ENCODE assay signal across 9 mouse cellular contexts in the genomic region with DNA sequence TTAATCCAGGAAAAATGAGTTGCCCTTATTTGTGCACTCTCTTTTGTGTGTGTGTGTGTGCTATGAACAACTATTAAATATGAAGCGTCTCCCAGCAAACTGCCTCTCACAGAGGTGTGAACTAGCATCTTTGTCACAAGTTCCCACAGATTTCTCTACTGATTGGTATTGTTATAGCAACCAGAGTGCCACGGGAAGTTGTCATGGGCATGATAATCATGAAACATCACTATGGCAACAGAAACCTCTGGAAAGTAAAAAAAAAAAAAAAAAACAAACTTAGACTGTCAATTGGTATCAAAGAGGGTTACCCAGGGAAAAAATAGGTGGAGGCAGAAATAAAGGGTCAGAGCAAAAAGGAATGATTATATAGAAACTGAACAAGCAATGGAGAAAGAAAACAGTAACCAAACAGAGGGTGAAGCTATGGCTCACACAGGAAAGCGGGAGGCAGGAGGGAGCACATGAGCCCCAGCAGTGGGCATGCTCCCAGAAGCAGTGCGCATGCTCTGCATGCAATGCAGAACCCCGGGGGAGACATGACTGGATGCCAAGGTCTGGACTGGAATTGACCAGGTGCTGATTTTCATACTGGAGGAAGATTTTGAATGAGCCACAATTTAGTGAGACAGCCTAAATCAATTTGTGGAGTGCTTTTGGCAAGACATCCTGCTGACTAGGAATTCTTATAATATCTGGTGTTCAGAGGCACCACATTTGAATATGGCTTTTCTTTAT. TPM values are rescaled to one million over a fixed set of nuclear protein-coding genes. Genes with fewer than 3 reads are reported as not detected.
A peak's percentile ranks its signal among the peaks of the same experiment; 100 is the strongest.
DNase-seq lines count a peak whose midpoint lies in the region; ATAC-seq lines count a peak whose summit lies in the region.
"Had no signal": no experiment of that assay in that cellular context is flagged by ENCODE, and none has a peak within 500 bp of the region (broad histone marks: within the 10 kb centered on the region; RNA-seq: fewer than 3 reads in every experiment).

No protein-coding gene starts in this region.

- H3K36me3 ChIP-seq in hindbrain, embryonic 12.5 days: no peaks in the 10 kb centered on the region
- H3K36me3 ChIP-seq in midbrain, embryonic 14.5 days (ENCODE audit: control insufficient read depth, insufficient read depth, low read length): no peaks in the 10 kb centered on the region

- H3K4me3 ChIP-seq in hindbrain, embryonic 12.5 days: no peak overlapping the region
- no peak overlapping the region for H3K4me3 ChIP-seq in midbrain, embryonic 14.5 days (replicated peaks; ENCODE audit: low read depth, low read length)

- DNase-seq in CD4-positive, CD25-positive, alpha-beta regulatory T cell, adult 2 months (ENCODE audit: low read depth, low spot score): peak; percentile 11
- DNase-seq in cerebellum, adult 11 months: peak; percentile 82
- DNase-seq in midbrain, embryonic 14.5 days: peak; percentile 83
- no peak for DNase-seq in kidney, postnatal 25 days

- no peaks in the 10 kb centered on the region for H3K27me3 ChIP-seq in hindbrain, embryonic 12.5 days
- no peaks in the 10 kb centered on the region for H3K27me3 ChIP-seq in midbrain, embryonic 14.5 days (ENCODE audit: control insufficient read depth, insufficient read depth, low read length)

- 38% methylated on average over 5 of the region's 5 CpGs for WGBS in hindbrain, embryonic 12.5 days
- 13% methylated on average over 5 of the region's 5 CpGs for WGBS in midbrain, embryonic 14.5 days

- peak overlapping the region; percentile 44; the same call in 1 of the 2 replicates for H3K27ac ChIP-seq in hindbrain, embryonic 12.5 days
- peak overlapping the region; percentile 67 for H3K27ac ChIP-seq in midbrain, embryonic 14.5 days (replicated peaks; ENCODE audit: low read depth, low read length)
- H3K27ac ChIP-seq: macrophage had no signal

- no peaks in the 10 kb centered on the region for H3K9me3 ChIP-seq in hindbrain, embryonic 12.5 days (replicated peaks)
- no peaks in the 10 kb centered on the region for H3K9me3 ChIP-seq in midbrain, embryonic 14.5 days (ENCODE audit: control insufficient read depth, low read length)

- no peak overlapping the region for H3K9ac ChIP-seq in hindbrain, embryonic 12.5 days
- H3K9ac ChIP-seq in midbrain, embryonic 14.5 days (replicated peaks; ENCODE audit: low read length): no peak overlapping the region

- no peak for ATAC-seq in CD4-positive, CD25-positive, alpha-beta regulatory T cell, adult 4 months
- peak; percentile 76 for ATAC-seq in hindbrain, embryonic 12.5 days (ENCODE audit: low FRiP score)
- peak; percentile 67 for ATAC-seq in midbrain, embryonic 14.5 days (ENCODE audit: low FRiP score, low TSS enrichment)
- ATAC-seq in granulocyte monocyte progenitor cell, adult 5-6 weeks (replicated peaks; ENCODE audit: poor library complexity, severe bottlenecking): no peak
- no peak for ATAC-seq in erythroid progenitor cell, adult 5-6 weeks (replicated peaks; ENCODE audit: low FRiP score, poor library complexity, severe bottlenecking)

- no peak overlapping the region for H3K4me2 ChIP-seq in hindbrain, embryonic 12.5 days (replicated peaks)
- H3K4me2 ChIP-seq in midbrain, embryonic 14.5 days (ENCODE audit: low read length): peak overlapping the region; percentile 27

- H3K4me1 ChIP-seq in hindbrain, embryonic 12.5 days: peaks cover 4% of the 10 kb centered on the region
- H3K4me1 ChIP-seq in midbrain, embryonic 14.5 days (ENCODE audit: control insufficient read depth, insufficient read depth, low read length): peaks cover 15% of the 10 kb centered on the region; the same call in 1 of the 2 replicates

RNA-seq across cellular contexts. Expression of a gene that starts 58.9 kb away (rescaled TPM):
- polyA plus RNA-seq in CD4-positive, CD25-positive, alpha-beta regulatory T cell, adult 4 months (2017; shearing (Covaris generic)): 10 to 100 TPM; 35.6 to 44.2 TPM
- 4.9 and 6.2 TPM in 2 replicates for polyA plus RNA-seq in hindbrain, embryonic 12.5 days (2016; fragmentation: Nextera tagmentation; extraction: Ambion mirVana)
- polyA plus RNA-seq in midbrain, embryonic 14.5 days (2014; fragmentation: Nextera tagmentation; extraction: Ambion mirVana): 5.6 and 6.7 TPM in 2 replicates
- total RNA-seq in granulocyte monocyte progenitor cell, adult 5-6 weeks (2014; fragmentation: Nextera tagmentation): 10.5 and 13.8 TPM in 2 replicates
- 7.6 and 11.1 TPM in 2 replicates for total RNA-seq in granulocyte monocyte progenitor cell, adult 5-6 weeks (2017)
- 5.4 and 7.9 TPM in 2 replicates for total RNA-seq in erythroid progenitor cell, adult 5-6 weeks (2015; ENCODE audit: low replicate concordance)
- total RNA-seq in erythroid progenitor cell, adult 5-6 weeks (2017; ENCODE audit: low replicate concordance): 3.5 and 13.0 TPM in 2 replicates

Comparison
In these comparisons a context has a peak if more than half of its experiments do, and no peak if none do; other contexts are left out.
1. DNase-seq: peak in CD4-positive, CD25-positive, alpha-beta regulatory T cell, adult 2 months (single experiment), cerebellum, adult 11 months (single experiment) and midbrain, embryonic 14.5 days (single experiment); none in kidney, postnatal 25 days (0 of 2).
2. ATAC-seq: peak in hindbrain, embryonic 12.5 days (single experiment) and midbrain, embryonic 14.5 days (single experiment); none in CD4-positive, CD25-positive, alpha-beta regulatory T cell, adult 4 months (single experiment), granulocyte monocyte progenitor cell, adult 5-6 weeks (single experiment) and erythroid progenitor cell, adult 5-6 weeks (single experiment).